Mouse (Mus musculus): Measurements from ENCODE around the gene Foxn3.

Foxn3 gene

GRCm38 (mm10) chr12:99464291-99464690 lies 99.1 kb downstream of the Foxn3 start:
- no peak for DNase-seq

GRCm38 (mm10) chr12:99462846-99463245 lies 100.5 kb downstream of the Foxn3 start:
- no peak for DNase-seq

GRCm38 (mm10) chr12:99462302-99462701 lies 101.1 kb downstream of the Foxn3 start:
- no peak for DNase-seq

GRCm38 (mm10) chr12:99457521-99458205 lies 105.7 kb downstream of the Foxn3 start:
- DNase-seq, result no peak

DNA sequence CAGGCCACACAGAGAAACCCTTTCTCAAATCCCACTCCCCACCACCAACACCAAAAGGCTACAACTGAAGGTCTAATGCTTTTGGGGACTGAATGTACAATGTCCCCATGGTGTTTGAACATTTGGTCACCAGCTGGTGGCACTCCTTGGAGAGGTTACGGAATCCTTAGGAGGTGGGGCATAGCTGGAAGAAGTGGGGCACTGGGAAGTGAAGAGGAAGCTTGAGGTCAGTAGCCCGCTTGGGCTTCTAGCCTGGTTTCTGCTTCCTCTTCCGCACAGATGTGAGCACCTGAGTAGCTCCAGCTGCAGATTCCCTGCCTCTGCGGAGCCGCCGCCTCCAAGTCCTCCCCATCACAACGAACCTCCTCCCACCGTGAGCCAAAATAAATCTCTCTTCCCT lies 107.8 kb downstream of the Foxn3 start:
- no peak for DNase-seq

GRCm38 (mm10) chr12:99454394-99454793 lies 109.0 kb downstream of the Foxn3 start:
- DNase-seq, result no peak

- no peak for DNase-seq
Observed at GRCm38 (mm10) chr12:99453797-99454196, 109.6 kb downstream of the Foxn3 start.

- DNase-seq, result no peak
Observed at GRCm38 (mm10) chr12:99450076-99450475, 113.3 kb downstream of the Foxn3 start.

- DNase-seq, result no peak
Observed at GRCm38 (mm10) chr12:99447791-99448190, 115.6 kb downstream of the Foxn3 start.

DNA sequence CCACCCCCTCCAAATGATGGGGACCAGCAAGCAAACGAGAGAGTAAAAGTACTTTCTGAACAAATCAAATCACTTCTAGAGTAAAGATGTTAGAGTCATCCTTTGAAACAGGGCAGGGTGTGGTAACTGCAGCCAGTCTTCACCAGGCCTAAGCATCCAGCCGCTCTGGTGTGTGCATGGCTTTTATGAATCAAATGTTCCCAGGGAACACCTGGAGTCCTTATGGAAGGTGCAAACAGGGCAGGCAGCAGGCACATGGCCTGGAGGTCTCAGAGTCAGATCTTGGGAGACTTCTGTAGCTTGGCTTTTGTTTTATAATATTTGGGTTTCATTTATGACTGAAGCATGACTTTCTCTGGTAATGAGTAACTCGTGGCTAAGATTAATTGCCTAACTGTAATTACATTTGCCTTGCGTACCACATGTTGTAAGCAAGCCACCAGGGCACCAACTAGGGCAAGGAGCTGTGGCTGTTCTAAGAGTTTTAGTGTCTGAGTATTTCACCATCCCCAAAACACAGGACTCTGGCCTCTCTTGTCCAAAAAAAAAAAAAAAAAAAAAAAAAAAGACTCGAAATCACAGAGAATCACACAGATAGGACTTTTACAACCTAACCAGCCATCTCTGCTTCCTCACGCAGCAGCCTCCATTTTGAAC lies 118.2 kb downstream of the Foxn3 start:
- DNase-seq, result no peak

DNA sequence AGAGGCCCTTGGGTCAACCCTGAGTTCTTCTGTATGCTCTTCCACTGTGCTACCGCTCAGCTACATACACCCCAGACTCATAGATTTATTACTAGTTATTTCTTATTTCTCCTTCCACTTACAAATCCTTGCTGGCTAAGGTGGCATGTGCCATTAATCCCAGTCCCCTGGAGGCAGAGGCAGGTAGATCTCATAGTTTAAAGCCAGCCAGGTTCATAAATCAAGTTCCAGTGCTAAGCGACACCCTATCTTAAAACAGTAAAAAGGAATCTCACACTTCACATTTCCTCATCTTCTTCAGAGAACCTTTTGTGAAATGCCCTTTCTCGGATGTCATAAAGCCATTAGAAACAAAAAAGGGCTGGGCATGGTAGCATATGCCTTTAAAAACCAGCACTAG lies 120.6 kb downstream of the Foxn3 start:
- no peak for DNase-seq

DNA sequence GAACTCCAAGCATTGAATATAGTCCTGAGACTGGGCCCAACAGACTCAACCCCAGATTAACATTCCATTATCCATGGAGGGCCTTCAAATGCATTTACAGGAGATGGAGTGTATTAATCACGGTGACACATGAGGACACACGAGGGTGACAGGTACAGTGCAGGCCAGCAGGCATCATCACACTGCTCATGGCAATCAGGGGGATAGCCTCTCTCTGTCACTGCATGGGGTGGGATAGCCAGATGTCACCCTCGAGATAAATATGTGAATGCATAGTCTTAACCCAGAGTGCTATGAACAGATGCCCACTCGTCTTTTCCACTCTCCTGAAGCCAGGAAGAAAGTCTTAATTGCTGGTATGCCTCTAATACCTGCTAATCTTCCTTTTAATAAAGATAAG lies 122.4 kb downstream of the Foxn3 start:
- DNase-seq, result no peak

DNA sequence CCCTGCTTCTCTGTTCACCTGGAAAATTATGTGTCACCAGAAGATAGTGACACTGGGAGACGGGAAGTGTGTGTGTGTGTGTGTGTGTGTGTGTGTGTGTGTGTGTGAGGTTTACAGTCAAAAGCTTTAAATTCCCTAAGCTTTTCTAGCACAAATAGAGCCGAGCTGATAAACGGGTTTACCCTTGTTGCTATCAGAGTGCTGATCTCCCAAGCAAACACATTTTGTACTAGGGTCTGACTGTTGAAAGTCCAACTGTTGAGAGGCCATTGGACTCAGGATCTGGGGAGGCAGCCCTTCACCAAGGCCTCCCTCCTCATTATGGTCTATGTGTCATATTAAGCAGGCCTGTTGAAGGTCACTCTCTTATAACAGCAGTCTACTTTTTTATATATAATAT lies 123.4 kb downstream of the Foxn3 start:
- DNase-seq, result no peak

GRCm38 (mm10) chr12:99435189-99435588 lies 128.2 kb downstream of the Foxn3 start:
- no peak for DNase-seq

GRCm38 (mm10) chr12:99433402-99433801 lies 130.0 kb downstream of the Foxn3 start:
- DNase-seq, result peak; percentile 11

- DNase-seq, result no peak
Observed at GRCm38 (mm10) chr12:99431541-99431940, 131.8 kb downstream of the Foxn3 start.

DNA sequence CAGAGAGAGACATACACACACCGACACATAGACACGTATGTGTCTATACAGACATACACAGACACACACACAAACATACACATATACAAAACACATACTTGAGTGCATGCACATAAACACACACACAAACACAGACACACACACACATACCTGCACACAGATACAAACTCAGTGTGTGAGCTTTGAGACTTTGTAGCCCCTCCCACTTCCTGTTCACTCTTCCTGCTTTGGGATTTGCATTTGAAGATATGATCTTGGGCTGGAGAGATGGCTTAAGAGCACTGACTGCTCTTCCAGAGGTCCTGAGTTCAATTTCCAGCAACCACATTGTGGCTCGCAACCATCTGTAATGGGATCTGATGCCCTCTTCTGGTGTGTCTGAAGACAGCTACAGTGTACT lies 132.4 kb downstream of the Foxn3 start:
- DNase-seq, result no peak

DNA sequence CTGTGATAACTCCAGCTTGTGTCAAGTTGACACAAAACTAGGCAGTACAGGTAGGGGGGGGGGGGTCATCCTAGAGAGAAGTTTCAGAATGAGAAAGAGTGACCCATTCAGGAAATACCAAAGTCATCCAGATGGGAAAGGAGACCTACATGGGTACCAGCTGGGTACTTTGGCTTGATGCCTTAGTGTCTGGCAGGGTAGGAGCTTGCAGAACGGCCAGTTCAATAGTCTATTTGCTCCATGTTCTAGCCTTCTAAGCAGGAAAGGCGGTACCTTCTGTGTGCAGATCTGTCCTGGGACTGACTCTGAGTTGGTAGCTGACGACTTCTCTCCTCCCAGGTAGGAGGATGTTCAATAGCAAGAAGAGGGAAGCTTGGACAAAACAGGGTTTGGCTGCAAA lies 134.3 kb downstream of the Foxn3 start:
- no peak for DNase-seq

GRCm38 (mm10) chr12:99426207-99426916 lies 137.0 kb downstream of the Foxn3 start:
- DNase-seq, result peak; percentile 24

DNA sequence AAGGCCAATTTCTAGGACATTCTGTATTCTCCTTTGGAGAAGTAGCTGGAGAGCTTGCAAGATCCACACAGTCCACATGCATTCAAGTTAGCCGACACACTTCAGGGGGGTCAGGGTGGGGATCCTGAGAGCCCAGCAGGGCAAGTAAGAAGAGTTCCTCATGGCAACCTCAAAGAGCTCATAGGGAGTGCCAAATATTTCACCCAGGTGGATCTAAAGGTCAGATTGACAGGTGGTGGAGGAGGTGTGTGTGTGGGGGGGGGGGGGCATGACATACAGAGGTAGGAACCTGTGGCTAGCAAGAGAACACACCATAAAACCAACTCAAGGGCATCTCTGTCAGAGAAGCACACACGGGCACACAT lies 144.0 kb downstream of the Foxn3 start:
- no peak for DNase-seq

- DNase-seq, result no peak
Observed at GRCm38 (mm10) chr12:99418476-99419395, 144.6 kb downstream of the Foxn3 start.

GRCm38 (mm10) chr12:99417885-99418284 lies 145.5 kb downstream of the Foxn3 start:
- no peak for DNase-seq

DNA sequence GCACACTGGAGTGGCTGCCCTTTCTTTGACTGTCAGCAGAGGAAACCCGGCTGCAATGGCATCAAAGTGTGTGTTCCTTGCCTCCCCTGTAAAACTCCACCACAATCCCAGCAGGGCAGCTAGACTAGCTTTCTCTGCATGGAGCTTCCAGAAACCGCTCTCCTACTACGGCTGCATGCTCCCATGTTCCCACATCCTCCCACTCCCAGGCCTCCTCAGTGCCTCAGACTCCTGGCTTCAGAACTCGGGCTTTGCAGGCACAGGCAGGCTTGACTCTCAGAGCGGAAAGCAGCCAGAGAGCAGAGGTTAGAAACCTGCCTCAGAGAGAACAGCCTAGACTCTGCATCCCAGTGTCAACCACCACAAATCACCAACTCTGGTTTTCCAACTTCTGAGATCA lies 147.8 kb downstream of the Foxn3 start:
- no peak for DNase-seq
